Mouse (Mus musculus) testis, adult 2 months (tissue): ENCODE measurements around the gene Ksr2.

ENCODE experiments used
- CTCF ChIP-seq: fragments of 200-500 bp; IDR thresholded peaks from 2 replicates; pipeline ENCODE4 v1.5.1; 2012; ENCODE audit warnings: low read depth, mild to moderate bottlenecking, inconsistent platforms, low read length, moderate library complexity; ENCODE audit not compliant: control insufficient read depth, insufficient read depth, insufficient replicate concordance
- POLR2A ChIP-seq: fragments of 200-500 bp; IDR thresholded peaks from 2 replicates; pipeline ENCODE4 v1.6.1; 2012; ENCODE audit warnings: low read depth, mild to moderate bottlenecking, inconsistent platforms, low read length, moderate library complexity; ENCODE audit not compliant: control insufficient read depth

DNA sequence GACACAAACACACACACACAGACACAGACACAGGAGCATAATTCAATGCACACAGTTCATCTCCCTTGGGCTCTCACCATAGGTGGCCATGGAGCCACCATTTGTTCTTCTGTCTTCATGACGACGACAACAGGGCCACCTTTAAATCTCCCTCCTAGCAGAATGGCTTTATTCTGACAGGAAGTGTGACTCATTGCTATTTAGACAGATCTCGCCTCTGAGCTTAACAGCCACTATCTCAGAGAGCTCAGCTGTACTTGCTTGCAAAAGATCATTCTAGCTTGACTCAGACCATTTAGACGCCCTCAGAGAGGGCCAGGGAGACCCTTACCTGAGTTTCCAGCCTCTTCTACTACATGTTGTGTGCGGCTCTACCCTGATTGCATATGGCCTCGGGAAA lies 175.5 kb downstream of the Ksr2 start:
- no peak for TF ChIP-seq CTCF
- no peak for TF ChIP-seq POLR2A
